Mouse (Mus musculus) cerebellum, postnatal 25 days (tissue): ENCODE data around the gene Zmynd11.
A peak's percentile ranks its signal among the peaks of the same experiment; 100 is the strongest.
"Not testable (repeated sequence)": the region's sequence is repeated elsewhere in the genome, so short reads cannot be mapped to it uniquely, and the experiment has no call there.

ENCODE experiments used
- DNase-seq, 2 experiments: peaks; one replicate each; pipeline ENCODE4 v3.0.0; 2021; ENCODE audit warnings: mixed read lengths in 2 of 2

Gene Zmynd11

GRCm38 (mm10) chr13:9764646-9765536, at the start of gene Zmynd11:
Gene Zmynd11, minus strand, starts transcription at chr13:9765330.
- peak; percentile 77 to 82 for DNase-seq

- peak; percentile 24 to 27 for DNase-seq
Observed at GRCm38 (mm10) chr13:9795889-9796631, 30.9 kb upstream of the Zmynd11 start.

- no peak for DNase-seq
Observed at GRCm38 (mm10) chr13:9786050-9786449, 20.9 kb upstream of the Zmynd11 start.

- DNase-seq, result no peak
Observed at GRCm38 (mm10) chr13:9783717-9784116, 18.6 kb upstream of the Zmynd11 start.

- no peak for DNase-seq
Observed at GRCm38 (mm10) chr13:9775901-9776300, 10.8 kb upstream of the Zmynd11 start.

GRCm38 (mm10) chr13:9774077-9774476, 8.9 kb upstream of the Zmynd11 start:
- DNase-seq, result no peak

GRCm38 (mm10) chr13:9767279-9767678, 2.1 kb upstream of the Zmynd11 start:
- no peak for DNase-seq

GRCm38 (mm10) chr13:9766497-9766896, 1.4 kb upstream of the Zmynd11 start:
- DNase-seq, result no peak

GRCm38 (mm10) chr13:9765537-9765851, 364 bp upstream of the Zmynd11 start:
- DNase-seq, result no peak

GRCm38 (mm10) chr13:9763828-9764645, 1.1 kb downstream of the Zmynd11 start:
- DNase-seq, result peak; percentile 82 to 86

- no peak for DNase-seq
Observed at GRCm38 (mm10) chr13:9763100-9763827, 1.9 kb downstream of the Zmynd11 start.

GRCm38 (mm10) chr13:9760057-9760456, 5.1 kb downstream of the Zmynd11 start:
- peak in 1 of 2 experiments; percentile 38 for DNase-seq

- no peak for DNase-seq
Observed at GRCm38 (mm10) chr13:9757842-9758491, 7.2 kb downstream of the Zmynd11 start.

GRCm38 (mm10) chr13:9753706-9754105, 11.4 kb downstream of the Zmynd11 start:
- no peak for DNase-seq

GRCm38 (mm10) chr13:9750320-9750719, 14.8 kb downstream of the Zmynd11 start:
- peak; percentile 58 to 77 for DNase-seq

GRCm38 (mm10) chr13:9749796-9750195, 15.3 kb downstream of the Zmynd11 start:
- DNase-seq, result no peak

- DNase-seq, result no peak
Observed at GRCm38 (mm10) chr13:9738190-9738589, 26.9 kb downstream of the Zmynd11 start.

- DNase-seq, result no peak
Observed at GRCm38 (mm10) chr13:9737024-9737423, 28.1 kb downstream of the Zmynd11 start.

GRCm38 (mm10) chr13:9732262-9732661, 32.9 kb downstream of the Zmynd11 start:
- DNase-seq, result not testable (repeated sequence)

- no peak for DNase-seq
Observed at GRCm38 (mm10) chr13:9729073-9729472, 36.1 kb downstream of the Zmynd11 start.

- no peak for DNase-seq
Observed at GRCm38 (mm10) chr13:9715224-9715623, 49.9 kb downstream of the Zmynd11 start.
